Mouse (Mus musculus): ENCODE measurements around the gene Zfp638. TPM values are rescaled to one million over a fixed set of nuclear protein-coding genes. Genes with fewer than 3 reads are reported as not detected.

The Zfp638 gene
- polyA plus RNA-seq, 1 experiment from 2014 or later, result 108 TPM

- WGBS, result 97% methylated on average over 1 of the region's 1 CpGs
- H3K9ac ChIP-seq (ENCODE audit: low read length), result no peak overlapping the region
- H3K9me3 ChIP-seq (ENCODE audit: control insufficient read depth, low read length), result no peaks in the 10 kb centered on the region
- no peak overlapping the region for H3K4me3 ChIP-seq (ENCODE audit: low read depth, low read length)
- no peak for ATAC-seq (replicated peaks; ENCODE audit: low FRiP score)
- H3K4me1 ChIP-seq (replicated peaks; ENCODE audit: control insufficient read depth, insufficient read depth, low read length), result no peaks in the 10 kb centered on the region
- H3K27ac ChIP-seq (ENCODE audit: low read depth, low read length), result no peak overlapping the region
- no peak overlapping the region for H3K4me2 ChIP-seq (ENCODE audit: low read depth, low read length, severe bottlenecking)
- H3K36me3 ChIP-seq (ENCODE audit: control insufficient read depth, insufficient read depth, low read length), result no peaks in the 10 kb centered on the region
- DNase-seq (ENCODE audit: low spot score), result no peak
- no peaks in the 10 kb centered on the region for H3K27me3 ChIP-seq (ENCODE audit: control insufficient read depth, insufficient read depth, low read length)
These were observed 26.7 kb downstream of the Zfp638 start for GRCm38 (mm10) chr6:83893584-83893983.

DNA sequence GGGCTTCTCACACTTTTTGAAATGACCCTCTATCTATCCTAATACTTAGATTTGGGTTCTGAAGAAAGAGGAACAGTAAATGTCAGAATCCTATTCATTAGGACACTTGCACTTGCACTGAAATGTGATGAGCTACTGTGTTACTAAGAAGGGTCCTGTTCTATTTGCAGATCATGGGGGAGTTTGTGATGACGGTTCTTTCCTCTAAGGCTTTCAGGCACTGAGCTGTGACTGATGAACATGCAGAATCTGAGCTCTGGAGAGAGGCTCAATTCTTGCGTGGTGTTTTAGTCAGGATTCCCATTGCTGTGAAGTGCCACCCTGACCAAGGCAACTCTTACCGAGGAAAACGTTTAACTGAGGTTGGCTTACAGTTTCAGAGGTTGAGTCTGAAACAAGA, 32.2 kb downstream of the Zfp638 start:
- H3K4me1 ChIP-seq (replicated peaks; ENCODE audit: control insufficient read depth, insufficient read depth, low read length), result no peaks in the 10 kb centered on the region
- no peak overlapping the region for H3K4me2 ChIP-seq (ENCODE audit: low read depth, low read length, severe bottlenecking)
- H3K27me3 ChIP-seq (ENCODE audit: control insufficient read depth, insufficient read depth, low read length), result no peaks in the 10 kb centered on the region
- DNase-seq (ENCODE audit: low spot score) (no peak), ATAC-seq (replicated peaks; ENCODE audit: low FRiP score) (no peak)
- H3K9ac ChIP-seq (ENCODE audit: low read length), result no peak overlapping the region
- no peak overlapping the region for H3K27ac ChIP-seq (ENCODE audit: low read depth, low read length)
- no peaks in the 10 kb centered on the region for H3K36me3 ChIP-seq (ENCODE audit: control insufficient read depth, insufficient read depth, low read length)
- WGBS, result 69% methylated on average over 4 of the region's 4 CpGs
- H3K9me3 ChIP-seq (ENCODE audit: control insufficient read depth, low read length), result no peaks in the 10 kb centered on the region
- H3K4me3 ChIP-seq (ENCODE audit: low read depth, low read length), result no peak overlapping the region

DNA sequence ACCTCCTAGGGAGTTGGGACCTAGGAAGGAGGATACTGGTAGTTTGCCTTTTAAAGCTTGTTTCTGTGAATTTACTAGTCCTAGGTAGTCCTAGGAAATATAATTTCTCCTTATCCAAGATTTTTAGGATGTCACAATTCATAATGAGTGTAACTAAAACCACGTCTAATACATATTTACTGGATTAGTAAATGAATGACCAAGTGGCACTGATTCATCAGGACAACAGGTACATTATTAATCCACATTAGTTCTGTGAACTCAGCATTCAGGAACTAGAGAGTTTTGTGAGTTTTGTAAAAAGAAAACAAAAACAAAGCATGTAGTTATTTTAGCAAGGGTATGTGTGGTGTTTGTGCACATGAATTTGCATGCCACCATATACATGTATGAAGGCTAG, 38.4 kb downstream of the Zfp638 start:
- H3K4me2 ChIP-seq (ENCODE audit: low read depth, low read length, severe bottlenecking), result no peak overlapping the region
- no peak for DNase-seq (ENCODE audit: low spot score)
- no peaks in the 10 kb centered on the region for H3K27me3 ChIP-seq (ENCODE audit: control insufficient read depth, insufficient read depth, low read length)
- H3K27ac ChIP-seq (ENCODE audit: low read depth, low read length), result no peak overlapping the region
- no peak overlapping the region for H3K4me3 ChIP-seq (ENCODE audit: low read depth, low read length)
- H3K9ac ChIP-seq (ENCODE audit: low read length), result no peak overlapping the region
- ATAC-seq (replicated peaks; ENCODE audit: low FRiP score), result no peak
- H3K9me3 ChIP-seq (ENCODE audit: control insufficient read depth, low read length), result no peaks in the 10 kb centered on the region
- H3K4me1 ChIP-seq (replicated peaks; ENCODE audit: control insufficient read depth, insufficient read depth, low read length), result no peaks in the 10 kb centered on the region
- 71% methylated on average over 1 of the region's 1 CpGs for WGBS
- H3K36me3 ChIP-seq (ENCODE audit: control insufficient read depth, insufficient read depth, low read length), result no peaks in the 10 kb centered on the region

DNA sequence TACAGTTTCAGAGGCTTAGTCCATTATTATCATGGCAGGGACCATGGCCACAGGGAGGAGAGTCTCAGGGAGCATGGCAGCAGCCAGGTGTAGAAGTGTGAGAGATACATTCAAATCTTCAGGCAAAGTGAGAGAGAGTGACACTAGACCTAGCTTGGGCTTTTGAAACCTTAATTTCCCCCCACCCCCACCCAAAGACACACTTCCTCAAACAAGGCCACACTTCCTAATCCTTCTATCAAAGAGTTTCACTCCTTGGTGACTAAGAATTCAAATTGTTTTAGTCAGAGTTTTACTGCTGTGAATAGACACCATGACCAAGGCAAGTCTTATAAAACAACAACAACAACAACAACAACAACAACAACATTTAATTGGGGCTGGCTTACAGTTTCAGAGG, 39.8 kb downstream of the Zfp638 start:
- Histone ChIP-seq H3K4me1 (replicated peaks; ENCODE audit: control insufficient read depth, insufficient read depth, low read length) (no peaks in the 10 kb centered on the region), H3K9me3 (ENCODE audit: control insufficient read depth, low read length) (no peaks in the 10 kb centered on the region), H3K4me2 (ENCODE audit: low read depth, low read length, severe bottlenecking) (no peak overlapping the region), H3K27ac (ENCODE audit: low read depth, low read length) (no peak overlapping the region), H3K4me3 (ENCODE audit: low read depth, low read length) (no peak overlapping the region), H3K27me3 (ENCODE audit: control insufficient read depth, insufficient read depth, low read length) (no peaks in the 10 kb centered on the region), H3K9ac (ENCODE audit: low read length) (no peak overlapping the region), H3K36me3 (ENCODE audit: control insufficient read depth, insufficient read depth, low read length) (no peaks in the 10 kb centered on the region)
- no peak for DNase-seq (ENCODE audit: low spot score)
- no peak for ATAC-seq (replicated peaks; ENCODE audit: low FRiP score)

DNA sequence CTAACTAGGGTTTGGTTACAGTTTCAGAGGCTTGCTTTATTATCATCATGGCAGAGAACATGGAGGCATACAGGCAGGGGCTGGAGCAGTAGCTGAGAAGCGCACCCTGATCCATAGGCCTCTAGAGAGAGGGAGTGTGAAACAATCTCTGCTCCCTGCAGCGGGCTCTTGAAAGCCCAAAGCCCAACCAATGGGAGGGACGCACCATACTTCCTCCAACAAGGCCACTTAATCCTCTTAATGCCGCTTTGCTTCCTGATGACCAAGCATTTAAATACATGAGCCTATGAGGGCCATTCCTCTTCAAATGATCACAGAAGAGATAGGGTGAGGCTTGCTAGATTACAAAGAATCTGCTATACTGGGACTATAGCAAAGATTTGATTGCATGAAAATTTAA, 41.5 kb downstream of the Zfp638 start:
- no peak for ATAC-seq (replicated peaks; ENCODE audit: low FRiP score)
- Histone ChIP-seq H3K4me2 (ENCODE audit: low read depth, low read length, severe bottlenecking) (no peak overlapping the region), H3K27me3 (ENCODE audit: control insufficient read depth, insufficient read depth, low read length) (no peaks in the 10 kb centered on the region), H3K4me3 (ENCODE audit: low read depth, low read length) (no peak overlapping the region), H3K4me1 (replicated peaks; ENCODE audit: control insufficient read depth, insufficient read depth, low read length) (no peaks in the 10 kb centered on the region), H3K36me3 (ENCODE audit: control insufficient read depth, insufficient read depth, low read length) (no peaks in the 10 kb centered on the region), H3K9ac (ENCODE audit: low read length) (no peak overlapping the region), H3K27ac (ENCODE audit: low read depth, low read length) (no peak overlapping the region), H3K9me3 (ENCODE audit: control insufficient read depth, low read length) (no peaks in the 10 kb centered on the region)
- no peak for DNase-seq (ENCODE audit: low spot score)
- 5% methylated on average over 4 of the region's 4 CpGs for WGBS

DNA sequence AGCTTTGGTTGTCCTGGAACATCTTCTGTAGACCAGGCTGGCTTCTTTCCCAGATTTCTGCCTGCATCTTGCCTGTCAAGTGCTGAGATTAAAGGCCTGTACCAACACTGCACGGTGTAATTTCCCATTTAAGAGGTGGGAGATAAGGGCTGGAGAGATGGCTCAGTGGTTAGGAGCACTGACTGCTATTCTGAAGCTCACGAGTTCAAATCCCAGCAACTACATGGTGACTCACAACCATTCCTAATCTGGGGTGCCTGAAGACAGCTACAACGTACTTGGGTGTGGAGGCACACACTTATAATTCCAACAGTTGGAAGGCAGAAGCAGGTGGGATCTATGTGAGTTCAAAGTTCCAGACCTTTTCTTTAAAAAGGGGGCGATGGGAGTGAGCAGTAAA, 46.8 kb downstream of the Zfp638 start:
- Histone ChIP-seq H3K4me1 (replicated peaks; ENCODE audit: control insufficient read depth, insufficient read depth, low read length) (no peaks in the 10 kb centered on the region), H3K27ac (ENCODE audit: low read depth, low read length) (no peak overlapping the region), H3K9me3 (ENCODE audit: control insufficient read depth, low read length) (no peaks in the 10 kb centered on the region), H3K36me3 (ENCODE audit: control insufficient read depth, insufficient read depth, low read length) (no peaks in the 10 kb centered on the region), H3K4me2 (ENCODE audit: low read depth, low read length, severe bottlenecking) (peak overlapping the region; percentile 18; the same call in 1 of the 2 replicates), H3K9ac (ENCODE audit: low read length) (no peak overlapping the region; the same call in 1 of the 2 replicates), H3K27me3 (ENCODE audit: control insufficient read depth, insufficient read depth, low read length) (no peaks in the 10 kb centered on the region), H3K4me3 (ENCODE audit: low read depth, low read length) (no peak overlapping the region)
- DNase-seq (ENCODE audit: low spot score) (peak; percentile 52), ATAC-seq (replicated peaks; ENCODE audit: low FRiP score) (no peak)
- 49% methylated on average over 4 of the region's 4 CpGs for WGBS

GRCm38 (mm10) chr6:83914183-83914719, 47.3 kb downstream of the Zfp638 start:
- Histone ChIP-seq H3K4me3 (ENCODE audit: low read depth, low read length) (peak overlapping the region; percentile 95), H3K9me3 (ENCODE audit: control insufficient read depth, low read length) (no peaks in the 10 kb centered on the region), H3K27ac (ENCODE audit: low read depth, low read length) (peak overlapping the region; percentile 86), H3K4me1 (replicated peaks; ENCODE audit: control insufficient read depth, insufficient read depth, low read length) (no peaks in the 10 kb centered on the region), H3K36me3 (ENCODE audit: control insufficient read depth, insufficient read depth, low read length) (no peaks in the 10 kb centered on the region), H3K27me3 (ENCODE audit: control insufficient read depth, insufficient read depth, low read length) (no peaks in the 10 kb centered on the region), H3K4me2 (ENCODE audit: low read depth, low read length, severe bottlenecking) (peak overlapping the region; percentile 62), H3K9ac (ENCODE audit: low read length) (peak overlapping the region; percentile 99)
- ATAC-seq (replicated peaks; ENCODE audit: low FRiP score) (peak; percentile 97), DNase-seq (ENCODE audit: low spot score) (peak; percentile 99)
- under 1% methylated on average over 40 of the region's 50 CpGs for WGBS

DNA sequence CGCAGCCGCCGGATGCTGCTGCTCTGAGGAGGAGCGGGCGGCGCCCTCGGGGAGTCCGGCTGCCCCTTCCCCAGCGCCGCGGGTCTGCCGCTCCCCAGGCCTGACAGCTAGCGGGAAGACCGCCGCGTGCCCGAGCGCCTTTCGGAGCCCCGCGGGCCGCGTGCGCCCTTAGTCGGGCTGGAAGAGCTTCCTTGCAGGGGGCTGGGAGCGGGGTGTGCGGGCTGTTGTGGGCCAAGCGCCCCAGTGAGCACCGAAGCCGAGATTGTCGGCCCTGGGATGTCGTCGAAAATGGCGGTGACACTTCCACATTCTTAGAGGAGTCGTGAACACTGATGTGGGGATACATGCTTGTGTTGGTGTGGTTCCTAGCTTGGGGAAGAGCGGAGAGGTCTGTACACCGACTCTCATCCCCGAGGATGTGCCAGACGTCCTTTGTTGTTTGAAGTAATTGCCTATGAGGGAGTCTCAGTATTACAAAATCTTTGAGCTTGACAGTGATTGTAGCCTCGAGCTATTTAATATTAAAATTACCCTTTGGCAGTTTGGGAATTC, 47.9 kb downstream of the Zfp638 start:
- H3K9ac ChIP-seq (ENCODE audit: low read length), result peak overlapping the region; percentile 99
- H3K27ac ChIP-seq (ENCODE audit: low read depth, low read length), result peak overlapping the region; percentile 86
- H3K27me3 ChIP-seq (ENCODE audit: control insufficient read depth, insufficient read depth, low read length), result no peaks in the 10 kb centered on the region
- peak overlapping the region; percentile 95 for H3K4me3 ChIP-seq (ENCODE audit: low read depth, low read length)
- DNase-seq (ENCODE audit: low spot score) (no peak), ATAC-seq (replicated peaks; ENCODE audit: low FRiP score) (peak; percentile 75)
- H3K36me3 ChIP-seq (ENCODE audit: control insufficient read depth, insufficient read depth, low read length), result no peaks in the 10 kb centered on the region
- H3K4me2 ChIP-seq (ENCODE audit: low read depth, low read length, severe bottlenecking), result peak overlapping the region; percentile 62
- no peaks in the 10 kb centered on the region for H3K9me3 ChIP-seq (ENCODE audit: control insufficient read depth, low read length)
- under 1% methylated on average over 27 of the region's 40 CpGs for WGBS
- H3K4me1 ChIP-seq (replicated peaks; ENCODE audit: control insufficient read depth, insufficient read depth, low read length), result no peaks in the 10 kb centered on the region

- Histone ChIP-seq H3K4me1 (replicated peaks; ENCODE audit: control insufficient read depth, insufficient read depth, low read length) (no peaks in the 10 kb centered on the region), H3K9me3 (ENCODE audit: control insufficient read depth, low read length) (no peaks in the 10 kb centered on the region), H3K4me2 (ENCODE audit: low read depth, low read length, severe bottlenecking) (no peak overlapping the region), H3K27me3 (ENCODE audit: control insufficient read depth, insufficient read depth, low read length) (no peaks in the 10 kb centered on the region), H3K36me3 (ENCODE audit: control insufficient read depth, insufficient read depth, low read length) (no peaks in the 10 kb centered on the region; the same call in 1 of the 2 replicates), H3K9ac (ENCODE audit: low read length) (no peak overlapping the region), H3K27ac (ENCODE audit: low read depth, low read length) (no peak overlapping the region), H3K4me3 (ENCODE audit: low read depth, low read length) (no peak overlapping the region)
- ATAC-seq (replicated peaks; ENCODE audit: low FRiP score) (no peak), DNase-seq (ENCODE audit: low spot score) (peak; percentile 54)
- 83% methylated on average over 1 of the region's 1 CpGs for WGBS
These were observed 60.5 kb downstream of the Zfp638 start for GRCm38 (mm10) chr6:83927418-83927817.

Data from forebrain, embryonic 11.5 days (tissue).